Mouse (Mus musculus): ENCODE results near the gene Wdr35. TPM values are rescaled to one million over a fixed set of nuclear protein-coding genes. Genes with fewer than 3 reads are reported as not detected.

Gene Wdr35
- polyA plus RNA-seq, 1 experiment from 2014 or later: 22.4 TPM

Other genes starting within 250 kb of the Wdr35 start
- 176 and 181 TPM in 2 replicates for gene Sdc1, start 202.6 kb upstream of the Wdr35 start, polyA plus RNA-seq (2015; fragmentation: Nextera tagmentation; extraction: Ambion mirVana)
- 449 and 462 TPM in 2 replicates for gene Laptm4a, start 52.2 kb upstream of the Wdr35 start, polyA plus RNA-seq (2015; fragmentation: Nextera tagmentation; extraction: Ambion mirVana)
- 10.7 and 17.8 TPM in 2 replicates for gene Matn3, start 26.0 kb upstream of the Wdr35 start, polyA plus RNA-seq (2015; fragmentation: Nextera tagmentation; extraction: Ambion mirVana)
- gene Ttc32, start 56.1 kb downstream of the Wdr35 start, polyA plus RNA-seq (2015; fragmentation: Nextera tagmentation; extraction: Ambion mirVana): 14.4 and 14.5 TPM in 2 replicates